Mouse (Mus musculus) megakaryocyte, adult 5-6 weeks (primary cell): ENCODE results near the gene Maged2. TPM values are rescaled to one million over a fixed set of nuclear protein-coding genes. Genes with fewer than 3 reads are reported as not detected.
"Not testable (repeated sequence)": the region's sequence is repeated elsewhere in the genome, so short reads cannot be mapped to it uniquely, and the experiment has no call there.

ENCODE experiments used
- ATAC-seq: 2 replicates; pipeline ENCODE4 v1.8.0; 2016; ENCODE audit warnings: mild to moderate bottlenecking, inconsistent platforms; ENCODE audit not compliant: poor library complexity, severe bottlenecking
- total RNA-seq, 2 experiments: library from RNA; stranded (forward) in 1 of 2; stranded (reverse) in 1 of 2; fragments of 153-499, 151-499 nt in 1 of 2; fragments of 221-1000, 200-1000 nt in 1 of 2; gene quantifications; 2 replicates each; pipeline versions ENCODE4 v1.2.3 to v1.2.4; 2015 to 2017

The Maged2 gene
- total RNA-seq (2015) (0.07 and 1.1 TPM in 2 replicates), total RNA-seq (2017) (1.4 and 1.6 TPM in 2 replicates)

DNA sequence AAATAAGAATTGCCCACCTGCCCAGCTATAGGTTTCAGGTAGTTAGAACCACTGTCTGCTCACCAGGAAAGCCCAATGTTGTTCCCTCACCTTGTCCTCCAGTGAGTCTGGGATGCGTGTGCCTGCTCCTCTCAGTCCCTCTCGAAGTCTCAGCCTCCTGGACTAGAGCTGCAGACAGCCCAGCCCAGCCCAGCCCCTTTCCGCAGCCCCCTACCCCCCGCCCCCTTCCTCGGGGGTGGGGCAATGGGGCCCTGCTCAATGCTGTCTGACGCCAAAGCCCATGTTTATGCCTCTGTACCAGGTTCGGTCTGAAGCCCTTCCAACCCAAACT lies at the start of gene Maged2:
Gene Maged2 (minus strand): TSS at position 207 of the 331 bp plus-strand sequence.
- no peak for ATAC-seq

DNA sequence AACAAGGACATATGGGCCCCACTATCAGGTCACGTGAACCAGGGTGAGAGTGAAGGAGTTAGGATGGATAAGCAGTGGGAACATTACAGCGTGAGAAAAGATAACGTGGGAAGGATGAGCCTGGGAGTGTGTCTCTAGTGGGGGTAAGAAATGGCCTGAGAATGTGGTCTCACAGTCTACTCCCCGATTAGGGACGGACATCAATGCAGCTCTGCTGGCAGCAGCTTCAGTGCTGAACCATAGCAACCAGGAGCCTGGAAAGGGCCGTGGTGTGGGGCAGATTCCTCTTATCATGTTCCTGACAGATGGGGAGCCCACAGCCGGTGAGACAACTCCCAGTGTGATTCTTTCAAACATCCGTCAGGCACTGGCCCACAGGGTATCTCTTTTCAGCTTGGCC lies 34.1 kb upstream of the Maged2 start:
- ATAC-seq: no peak

DNA sequence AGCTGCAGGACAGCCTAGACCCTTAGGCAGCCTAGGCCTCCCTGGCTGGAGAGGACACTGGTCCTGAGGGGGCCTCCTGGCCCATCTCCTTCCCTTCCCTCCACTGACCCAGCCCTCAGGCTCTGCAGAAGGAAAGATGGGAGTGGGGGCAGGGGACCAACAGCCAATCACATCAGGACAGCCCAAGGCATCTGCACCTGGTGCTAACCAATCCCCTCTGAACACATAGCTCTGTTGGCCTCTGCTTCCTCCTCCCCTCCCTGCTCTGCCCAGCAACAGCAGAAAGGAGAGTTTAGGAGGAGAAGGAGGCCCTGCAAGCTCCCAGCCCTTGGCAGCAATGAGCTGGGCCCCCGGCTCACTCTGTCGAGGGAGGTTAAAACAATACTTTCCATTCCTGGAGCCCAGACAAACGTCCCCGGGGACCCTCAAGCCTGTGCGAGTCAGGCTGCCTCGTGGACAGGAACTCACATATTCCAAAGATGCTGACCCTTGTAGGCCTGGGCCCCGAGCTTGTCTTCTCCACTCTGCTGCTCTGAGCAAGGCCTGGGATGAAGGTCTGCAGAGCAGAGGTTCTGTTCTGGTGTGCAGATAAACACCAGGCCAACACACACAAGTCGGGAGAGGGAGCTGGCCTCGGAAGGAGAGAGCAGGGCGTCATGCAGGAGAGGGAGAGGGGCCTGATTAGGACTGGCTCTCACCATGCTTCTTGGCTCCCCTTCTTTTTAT lies 31.5 kb upstream of the Maged2 start:
- ATAC-seq: not testable (repeated sequence)

DNA sequence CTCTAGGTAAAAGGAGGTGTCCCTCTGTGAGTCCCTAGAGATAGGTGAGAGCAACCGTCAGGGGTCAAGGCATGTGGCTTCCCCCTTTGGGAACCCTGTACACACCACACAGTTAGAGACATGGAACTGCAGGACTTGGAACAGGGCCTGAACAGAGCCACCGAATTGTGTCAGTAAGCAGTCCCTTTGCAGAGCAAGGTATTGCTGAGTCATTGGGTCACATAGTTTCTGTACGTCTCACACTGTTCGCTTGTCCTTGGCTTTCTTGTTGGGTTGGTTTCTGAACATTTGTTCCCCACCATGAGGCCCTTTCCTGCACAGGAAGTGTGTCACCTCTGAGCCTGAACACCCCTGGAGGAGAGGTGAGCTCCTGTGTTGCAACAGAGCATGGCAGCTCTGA lies 29.1 kb upstream of the Maged2 start:
- ATAC-seq: not testable (repeated sequence)

DNA sequence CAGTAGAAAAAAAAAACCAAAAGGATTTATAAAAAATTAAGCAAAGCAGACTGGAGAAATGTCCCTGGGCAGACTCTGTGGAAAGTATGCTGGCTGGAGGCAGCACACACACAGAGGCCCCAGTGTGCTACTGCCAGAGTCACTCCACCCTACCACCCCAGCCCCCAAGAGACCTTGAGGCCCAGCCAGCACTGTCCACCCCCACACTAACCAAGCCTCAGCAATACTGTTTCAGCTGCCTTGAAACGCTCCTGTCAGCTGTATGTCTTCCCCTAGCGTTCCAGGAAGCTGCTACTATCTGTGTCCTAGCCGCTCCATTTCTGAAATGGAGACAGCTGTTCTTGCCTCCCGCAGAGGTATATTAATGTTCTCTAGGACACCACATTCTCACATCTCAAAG lies 16.2 kb upstream of the Maged2 start:
- ATAC-seq: no peak

DNA sequence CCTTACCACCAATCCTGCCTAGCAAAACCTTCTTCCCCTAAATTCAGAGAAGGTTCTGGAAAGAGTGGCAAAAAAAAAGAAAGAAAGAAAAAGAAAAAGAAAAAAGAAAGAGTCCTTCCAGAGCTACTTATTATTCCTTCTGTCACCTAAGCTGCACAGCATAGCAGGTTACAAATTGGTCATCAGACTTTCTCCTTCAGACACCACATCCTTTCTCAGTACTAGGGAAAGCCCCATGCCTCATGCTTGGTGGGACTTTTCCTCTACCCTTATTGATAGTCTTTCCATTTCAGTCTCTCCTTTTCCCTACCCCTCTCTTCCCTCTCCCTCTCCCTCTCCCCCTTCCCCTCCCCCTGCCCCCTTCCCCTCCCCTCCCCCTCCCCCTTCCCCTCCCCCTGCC lies 3.1 kb upstream of the Maged2 start:
- no peak for ATAC-seq

DNA sequence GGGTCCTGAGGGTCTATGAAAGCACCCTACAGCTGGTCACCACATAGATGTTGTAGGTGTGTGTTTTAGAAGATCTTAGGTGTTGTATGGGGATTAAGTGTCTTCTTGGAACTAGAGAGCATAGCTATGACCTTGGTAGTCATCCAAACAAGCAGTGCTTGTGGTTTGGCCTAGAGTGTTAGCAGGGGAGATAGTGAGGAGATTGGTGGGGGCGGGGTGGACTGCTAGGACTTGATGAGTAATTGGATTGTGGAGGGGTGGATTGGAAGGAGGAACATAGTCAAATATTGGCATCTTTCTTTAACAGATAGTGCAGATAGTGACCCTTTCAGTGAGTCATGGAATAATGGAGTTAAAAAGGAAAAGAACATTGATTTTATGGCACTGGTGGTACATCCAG lies 1.5 kb upstream of the Maged2 start:
- no peak for ATAC-seq

DNA sequence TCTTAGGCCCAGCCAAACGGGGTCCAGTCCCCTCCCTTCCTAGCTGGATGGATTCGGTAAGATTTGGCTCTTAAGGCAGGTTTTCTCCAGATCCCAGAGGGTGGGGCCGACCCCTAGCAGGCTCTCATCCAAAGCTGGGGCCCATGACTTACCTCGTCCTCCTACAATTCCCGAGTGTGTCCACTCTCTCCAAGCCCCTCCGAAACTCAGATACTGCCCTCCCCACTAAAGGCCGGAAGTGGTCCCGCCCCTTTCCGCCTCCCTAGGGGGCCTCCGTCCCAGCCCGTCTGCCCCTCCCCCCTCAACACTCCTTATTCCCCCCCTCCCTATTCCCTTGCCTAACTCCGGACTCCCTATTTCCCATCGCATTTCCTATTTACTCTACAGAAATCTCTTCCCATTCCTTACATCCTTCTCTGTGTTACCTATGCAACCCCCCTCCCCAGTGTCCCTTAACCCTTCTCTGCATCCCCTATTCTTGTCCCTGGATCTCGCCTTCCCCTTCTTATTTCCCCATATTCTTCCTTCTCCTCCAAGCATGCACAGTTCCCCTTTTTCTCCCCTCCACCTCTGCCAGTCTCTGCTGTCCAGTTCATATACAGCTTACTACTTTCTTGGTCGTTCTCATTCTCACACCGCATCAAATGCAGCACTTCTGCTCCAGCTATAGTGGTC lies 544 bp downstream of the Maged2 start:
- ATAC-seq: peak; percentile 59

DNA sequence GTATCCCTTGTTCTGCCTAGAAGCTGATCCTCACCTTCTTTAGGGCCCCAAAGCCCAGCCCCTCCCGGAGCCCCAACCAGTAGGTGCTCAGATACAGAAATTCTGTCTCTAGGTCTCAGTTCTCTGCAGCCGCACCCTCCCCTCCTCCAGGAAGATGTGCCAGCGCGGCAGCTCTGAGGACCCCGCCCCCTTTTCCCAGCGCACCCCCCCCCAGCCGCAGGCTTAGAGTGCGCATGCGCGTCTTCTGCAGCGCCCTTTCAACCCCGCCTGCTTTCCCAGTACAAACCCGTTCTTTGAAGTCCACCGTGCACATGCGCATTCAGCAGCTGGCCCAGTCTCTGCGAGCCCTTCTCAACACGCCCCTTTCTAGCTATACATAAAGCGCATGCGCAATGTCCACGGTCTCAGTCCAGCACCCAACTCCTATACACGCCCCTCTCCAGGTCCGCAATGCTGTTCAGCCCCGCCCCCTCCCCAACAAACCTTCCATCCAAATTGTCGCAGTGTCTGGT lies 1.3 kb downstream of the Maged2 start:
- peak; percentile 88 for ATAC-seq

DNA sequence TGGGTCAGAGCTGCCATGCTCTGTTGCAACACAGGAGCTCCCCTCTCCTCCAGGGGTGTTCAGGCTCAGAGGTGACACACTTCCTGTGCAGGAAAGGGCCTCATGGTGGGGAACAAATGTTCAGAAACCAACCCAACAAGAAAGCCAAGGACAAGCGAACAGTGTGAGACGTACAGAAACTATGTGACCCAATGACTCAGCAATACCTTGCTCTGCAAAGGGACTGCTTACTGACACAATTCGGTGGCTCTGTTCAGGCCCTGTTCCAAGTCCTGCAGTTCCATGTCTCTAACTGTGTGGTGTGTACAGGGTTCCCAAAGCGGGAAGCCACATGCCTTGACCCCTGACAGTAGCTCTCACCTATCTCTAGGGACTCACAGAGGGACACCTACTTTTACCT lies 13.2 kb downstream of the Maged2 start:
- ATAC-seq: not testable (repeated sequence)

DNA sequence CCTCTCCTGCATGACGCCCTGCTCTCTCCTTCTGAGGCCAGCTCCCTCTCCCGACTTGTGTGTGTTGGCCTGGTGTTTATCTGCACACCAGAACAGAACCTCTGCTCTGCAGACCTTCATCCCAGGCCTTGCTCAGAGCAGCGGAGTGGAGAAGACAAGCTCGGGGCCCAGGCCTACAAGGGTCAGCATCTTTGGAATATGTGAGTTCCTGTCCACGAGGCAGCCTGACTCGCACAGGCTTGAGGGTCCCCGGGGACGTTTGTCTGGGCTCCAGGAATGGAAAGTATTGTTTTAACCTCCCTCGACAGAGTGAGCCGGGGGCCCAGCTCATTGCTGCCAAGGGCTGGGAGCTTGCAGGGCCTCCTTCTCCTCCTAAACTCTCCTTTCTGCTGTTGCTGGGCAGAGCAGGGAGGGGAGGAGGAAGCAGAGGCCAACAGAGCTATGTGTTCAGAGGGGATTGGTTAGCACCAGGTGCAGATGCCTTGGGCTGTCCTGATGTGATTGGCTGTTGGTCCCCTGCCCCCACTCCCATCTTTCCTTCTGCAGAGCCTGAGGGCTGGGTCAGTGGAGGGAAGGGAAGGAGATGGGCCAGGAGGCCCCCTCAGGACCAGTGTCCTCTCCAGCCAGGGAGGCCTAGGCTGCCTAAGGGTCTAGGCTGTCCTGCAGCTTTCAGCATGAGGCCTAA lies 15.5 kb downstream of the Maged2 start:
- not testable (repeated sequence) for ATAC-seq

Other genes with a start within 250 kb of the Maged2 start
- gene Pfkfb1, start 226.1 kb downstream of the Maged2 start, total RNA-seq (2015): 2.7 and 3.8 TPM in 2 replicates
- gene Pfkfb1, start 226.1 kb downstream of the Maged2 start, total RNA-seq (2017): 0.57 and 3.5 TPM in 2 replicates
- 8.6 and 11.2 TPM in 2 replicates for gene Apex2, start 224.5 kb downstream of the Maged2 start, total RNA-seq (2015)
- 4.0 and 7.6 TPM in 2 replicates for gene Apex2, start 224.5 kb downstream of the Maged2 start, total RNA-seq (2017)
- gene Tro, start 156.8 kb downstream of the Maged2 start, total RNA-seq (2015): not detected in 2 replicates
- gene Tro, start 156.8 kb downstream of the Maged2 start, total RNA-seq (2017): not detected in 2 replicates
- gene Gnl3l, start 203.0 kb upstream of the Maged2 start, total RNA-seq (2015): 15.4 and 23.5 TPM in 2 replicates
- 24.5 and 26.8 TPM in 2 replicates for gene Gnl3l, start 203.0 kb upstream of the Maged2 start, total RNA-seq (2017)
- gene Fgd1, start 231.8 kb upstream of the Maged2 start, total RNA-seq (2015): 0.83 and 1.2 TPM in 2 replicates
- gene Fgd1, start 231.8 kb upstream of the Maged2 start, total RNA-seq (2017): 0.73 and 1.2 TPM in 2 replicates